Mouse (Mus musculus): Measurements from ENCODE around the gene Nol4l. TPM values are rescaled to one million over a fixed set of nuclear protein-coding genes. Genes with fewer than 3 reads are reported as not detected.
"Not testable (repeated sequence)": the region's sequence is repeated elsewhere in the genome, so short reads cannot be mapped to it uniquely, and the experiment has no call there.

Gene Nol4l
- total RNA-seq, 1 experiment from 2014 or later, result 16.0 TPM

- DNase-seq, result peak; percentile 58
These were observed 115.2 kb downstream of the Nol4l start for GRCm38 (mm10) chr2:153414607-153415006.

GRCm38 (mm10) chr2:153412563-153412962 is 117.2 kb downstream of the Nol4l start:
- DNase-seq, result no peak

- no peak for DNase-seq
These were observed 118.2 kb downstream of the Nol4l start for GRCm38 (mm10) chr2:153411557-153411956.

- no peak for DNase-seq
These were observed 120.8 kb downstream of the Nol4l start for GRCm38 (mm10) chr2:153408971-153409370.

GRCm38 (mm10) chr2:153406882-153407281 is 122.9 kb downstream of the Nol4l start:
- DNase-seq, result peak; percentile 29

- peak; percentile 3 for DNase-seq
These were observed 124.9 kb downstream of the Nol4l start for GRCm38 (mm10) chr2:153404882-153405281.

- DNase-seq, result peak; percentile 9
These were observed 125.7 kb downstream of the Nol4l start for GRCm38 (mm10) chr2:153404062-153404461.

- DNase-seq, result no peak
These were observed 130.6 kb downstream of the Nol4l start for GRCm38 (mm10) chr2:153399166-153399565.

- DNase-seq, result no peak
These were observed 131.8 kb downstream of the Nol4l start for GRCm38 (mm10) chr2:153397790-153398515.

- no peak for DNase-seq
These were observed 136.7 kb downstream of the Nol4l start for GRCm38 (mm10) chr2:153393045-153393444.

- no peak for DNase-seq
These were observed 139.9 kb downstream of the Nol4l start for GRCm38 (mm10) chr2:153389831-153390230.

- DNase-seq, result no peak
These were observed 149.3 kb downstream of the Nol4l start for GRCm38 (mm10) chr2:153380479-153380878.

GRCm38 (mm10) chr2:153375380-153375779 is 154.4 kb downstream of the Nol4l start:
- DNase-seq, result peak; percentile 32

- DNase-seq, result no peak
These were observed 158.9 kb downstream of the Nol4l start for GRCm38 (mm10) chr2:153370871-153371270.

GRCm38 (mm10) chr2:153364531-153364930 is 165.2 kb downstream of the Nol4l start:
- DNase-seq, result not testable (repeated sequence)

GRCm38 (mm10) chr2:153361101-153361710 is 168.6 kb downstream of the Nol4l start:
- DNase-seq, result no peak

Other genes starting within 250 kb of the Nol4l start
- gene Kif3b, start 238.6 kb downstream of the Nol4l start, total RNA-seq (2021), result 22.5 and 24.4 TPM in 2 replicates
- 24.8 and 29.8 TPM in 2 replicates for gene Asxl1, start 184.1 kb downstream of the Nol4l start, total RNA-seq (2021)
- not detected in 2 replicates for gene 4930404H24Rik, start 37.2 kb downstream of the Nol4l start, total RNA-seq (2021)
- gene Commd7, start 102.8 kb upstream of the Nol4l start, total RNA-seq (2021), result 27.7 and 33.6 TPM in 2 replicates
- gene Dnmt3b, start 119.5 kb upstream of the Nol4l start, total RNA-seq (2021), result 2.8 and 5.1 TPM in 2 replicates
- gene Dnmt3c, start 166.7 kb upstream of the Nol4l start, total RNA-seq (2021), result not detected in 2 replicates
- 99.4 and 105 TPM in 2 replicates for gene Mapre1, start 211.3 kb upstream of the Nol4l start, total RNA-seq (2021)
- gene Efcab8, start 250.0 kb upstream of the Nol4l start, total RNA-seq (2021), result not detected in 2 replicates